Mouse (Mus musculus) kidney, postnatal 4 days (tissue): ENCODE results near the gene Nfatc3.
A peak's percentile ranks its signal among the peaks of the same experiment; 100 is the strongest.

Experiments used
- DNase-seq, 2 experiments: peaks; one replicate each; pipeline ENCODE4 v3.0.0; 2021; ENCODE audit warnings: mixed read lengths in 2 of 2

The Nfatc3 gene

DNA sequence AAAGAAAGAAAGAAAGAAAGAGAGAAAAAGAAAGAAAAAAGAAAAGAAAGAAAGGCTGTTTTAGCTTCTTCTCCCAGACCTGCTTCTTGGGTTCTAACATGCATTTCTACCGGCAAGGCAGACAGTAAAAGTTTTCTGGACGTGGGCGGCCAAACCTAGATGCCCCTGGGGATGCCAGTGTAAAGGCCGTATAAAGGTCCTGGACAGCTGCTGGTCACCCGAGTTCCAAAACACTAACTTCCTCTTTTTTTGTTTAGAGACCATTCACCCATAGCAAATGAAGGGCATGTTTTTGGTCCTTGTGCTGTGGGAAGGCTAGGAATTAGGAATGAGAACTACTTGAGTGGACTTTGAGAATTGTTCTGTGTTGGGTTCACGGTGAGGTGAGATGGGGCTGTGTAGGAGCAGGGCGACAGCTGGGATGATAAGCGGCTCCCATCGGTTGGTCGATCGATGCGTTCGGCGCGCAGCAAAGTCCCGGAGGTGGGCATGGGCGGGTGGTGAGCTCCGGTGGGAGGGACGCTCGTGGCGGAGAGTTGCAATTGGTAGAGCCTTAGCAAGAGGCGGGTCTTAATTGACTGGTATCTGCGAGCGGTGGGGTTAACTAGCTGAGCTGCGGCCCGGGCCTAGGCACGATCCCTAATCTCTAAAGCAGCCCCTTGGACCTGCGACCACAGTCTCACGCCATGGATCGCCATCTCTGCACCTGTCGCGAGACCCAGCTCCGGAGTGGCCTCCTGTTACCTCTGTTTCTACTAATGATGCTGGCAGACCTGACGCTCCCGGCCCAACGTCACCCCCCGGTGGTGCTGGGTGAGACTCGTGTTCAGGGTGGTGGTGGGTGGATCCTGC lies 91.4 kb downstream of the Nfatc3 start, which contains the start of gene Pla2g15:
Gene Pla2g15 (plus strand): TSS at position 599 of the 852 bp plus-strand sequence.
- peak; percentile 92 to 95 for DNase-seq

DNA sequence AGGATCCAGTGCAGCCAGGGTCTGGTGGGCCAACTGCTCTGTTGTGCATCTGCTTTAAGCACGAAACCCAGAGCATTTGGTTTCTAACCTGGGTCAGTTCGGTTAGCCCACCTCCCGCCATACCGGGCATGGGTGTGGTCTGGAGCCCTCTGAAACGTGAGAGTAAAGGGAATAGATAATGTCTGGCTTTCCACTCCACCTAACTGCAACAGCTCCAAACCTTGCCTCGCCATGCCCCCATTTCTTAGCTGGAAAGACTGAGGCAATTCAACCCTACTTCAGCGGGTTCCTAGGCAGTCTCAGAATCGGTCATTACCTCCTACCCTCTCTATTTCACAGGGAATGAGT lies 92.0 kb downstream of the Nfatc3 start:
- DNase-seq, result no peak

DNA sequence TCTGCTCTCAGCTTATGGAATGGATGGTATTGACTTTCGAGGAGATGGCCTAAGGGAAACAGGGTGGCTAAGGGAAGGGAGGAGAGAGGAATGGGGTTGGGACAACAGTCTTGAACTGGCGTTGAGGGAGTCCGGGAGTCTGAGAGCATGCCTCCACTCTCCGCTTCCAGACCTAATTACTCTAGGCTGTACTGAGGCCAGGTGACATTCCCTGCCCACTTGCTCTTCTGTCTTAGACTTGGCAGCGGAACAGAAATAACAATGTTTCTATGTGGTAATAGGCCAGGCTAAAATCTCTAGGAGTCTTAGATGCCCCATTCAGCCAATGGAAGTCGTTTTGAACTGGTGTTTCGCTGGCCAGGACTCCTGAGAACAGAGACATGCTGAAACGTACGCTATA lies 92.4 kb downstream of the Nfatc3 start:
- no peak for DNase-seq

DNA sequence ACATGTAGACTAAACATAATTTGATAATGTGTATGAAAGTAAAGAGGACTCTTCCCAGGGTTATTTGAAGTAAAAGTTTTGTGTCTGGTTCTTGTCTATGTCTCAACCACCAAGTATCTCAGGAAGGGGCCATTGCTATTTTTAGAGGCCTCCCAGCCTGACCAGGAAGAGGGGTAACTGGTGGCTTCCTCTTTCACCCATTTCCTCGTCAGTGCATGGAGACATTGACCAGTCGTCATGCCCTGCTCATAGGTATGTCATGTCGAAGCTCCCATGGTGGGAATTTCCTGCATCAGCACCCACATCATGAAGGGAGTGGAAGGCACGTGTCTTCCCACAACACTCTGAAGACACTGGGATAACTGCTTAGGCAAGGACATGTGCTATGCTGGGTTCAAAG lies 94.2 kb downstream of the Nfatc3 start:
- DNase-seq, result no peak

DNA sequence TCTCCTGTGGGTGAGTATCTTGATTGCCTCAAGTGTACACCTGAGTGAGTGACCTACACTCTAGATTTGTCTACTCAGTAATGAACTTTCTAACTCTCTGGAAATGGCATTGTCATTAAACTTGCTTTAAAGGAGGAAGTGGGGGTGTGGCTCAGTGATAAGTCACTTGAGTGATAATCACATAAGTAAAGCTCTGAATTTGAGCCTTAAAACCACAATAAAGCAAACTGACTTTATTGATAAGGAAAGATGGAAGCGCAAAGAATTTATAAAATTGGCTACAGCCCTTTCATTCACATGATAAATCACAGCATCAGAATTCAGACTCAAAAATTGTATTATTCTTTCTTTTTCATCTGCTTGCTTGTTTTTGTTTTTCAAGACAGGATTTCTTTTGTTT lies 98.8 kb downstream of the Nfatc3 start:
- DNase-seq, result no peak

DNA sequence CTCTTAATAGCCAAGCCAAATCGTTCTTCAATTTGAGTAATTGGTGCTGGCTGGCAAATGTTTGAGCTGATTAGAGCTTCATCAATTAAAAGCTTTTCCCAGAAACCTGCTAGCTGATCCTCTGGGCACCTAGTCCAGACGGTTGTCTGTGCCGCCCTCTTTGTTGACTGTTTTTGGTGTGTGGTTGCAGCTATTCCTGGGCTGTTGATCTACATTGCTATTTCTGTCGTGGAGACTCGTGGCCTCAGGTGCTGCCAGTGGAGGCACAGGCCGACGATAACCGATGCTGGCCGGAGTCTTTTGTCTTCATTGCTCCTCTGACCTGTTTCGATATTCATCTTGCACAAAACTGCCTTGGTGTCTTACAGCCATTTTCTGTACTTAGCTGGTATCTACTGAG lies 99.7 kb downstream of the Nfatc3 start:
- DNase-seq, result no peak

DNA sequence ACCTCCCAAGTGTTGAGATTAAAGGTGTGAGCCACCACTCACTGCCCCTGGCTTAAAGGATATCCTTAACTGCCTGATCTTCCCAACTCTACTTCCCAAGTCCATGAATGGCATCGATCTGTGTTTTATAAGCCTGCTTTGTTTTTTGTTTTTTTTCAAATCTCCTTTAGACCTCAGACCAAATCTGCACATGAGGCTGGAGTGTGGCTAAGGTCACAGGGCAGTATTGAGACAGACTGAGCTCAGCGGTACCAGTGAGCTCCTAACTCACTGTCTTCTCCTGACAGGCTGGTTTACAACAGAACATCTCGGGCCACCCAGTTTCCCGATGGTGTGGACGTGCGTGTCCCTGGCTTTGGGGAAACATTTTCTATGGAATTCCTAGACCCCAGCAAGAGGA lies 101.2 kb downstream of the Nfatc3 start:
- DNase-seq, result no peak

DNA sequence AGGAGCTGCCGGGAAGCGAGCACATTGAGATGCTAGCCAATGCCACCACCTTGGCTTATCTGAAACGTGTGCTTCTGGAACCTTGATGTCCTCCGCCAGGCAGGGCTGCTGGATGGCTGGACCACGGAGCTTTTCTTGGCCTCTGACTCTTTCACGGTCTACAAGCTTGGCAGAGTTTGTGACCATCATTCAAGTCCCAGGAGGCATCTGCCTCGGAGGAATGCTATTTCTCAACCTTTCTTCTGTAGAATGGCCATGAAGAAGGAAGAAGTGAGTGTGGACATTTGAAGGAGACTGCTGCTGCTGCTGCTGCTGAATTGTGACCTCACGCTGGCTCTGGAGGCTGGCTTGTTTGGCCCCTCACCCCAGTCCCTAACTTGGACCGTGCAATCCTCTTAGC lies 104.6 kb downstream of the Nfatc3 start:
- DNase-seq, result no peak

DNA sequence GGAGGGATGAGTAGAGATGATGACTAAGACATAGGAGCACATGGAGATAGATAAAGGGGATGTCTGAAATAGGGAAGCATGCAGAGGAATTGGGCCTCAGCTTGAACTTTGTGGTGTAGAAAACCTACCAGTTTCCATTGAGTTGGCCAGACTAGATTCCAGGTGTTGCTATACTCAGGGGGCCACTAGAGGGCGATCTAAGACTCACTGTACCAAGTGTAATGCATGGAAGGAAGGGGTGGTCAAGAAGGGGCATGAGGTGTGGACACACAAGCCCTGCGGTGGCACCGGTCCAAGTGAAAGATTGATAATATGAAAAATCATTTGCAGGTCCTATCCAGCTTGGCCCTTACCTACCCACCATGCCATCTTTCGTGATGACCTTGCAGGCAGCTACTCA lies 106.8 kb downstream of the Nfatc3 start:
- DNase-seq, result peak; percentile 84 to 86

DNA sequence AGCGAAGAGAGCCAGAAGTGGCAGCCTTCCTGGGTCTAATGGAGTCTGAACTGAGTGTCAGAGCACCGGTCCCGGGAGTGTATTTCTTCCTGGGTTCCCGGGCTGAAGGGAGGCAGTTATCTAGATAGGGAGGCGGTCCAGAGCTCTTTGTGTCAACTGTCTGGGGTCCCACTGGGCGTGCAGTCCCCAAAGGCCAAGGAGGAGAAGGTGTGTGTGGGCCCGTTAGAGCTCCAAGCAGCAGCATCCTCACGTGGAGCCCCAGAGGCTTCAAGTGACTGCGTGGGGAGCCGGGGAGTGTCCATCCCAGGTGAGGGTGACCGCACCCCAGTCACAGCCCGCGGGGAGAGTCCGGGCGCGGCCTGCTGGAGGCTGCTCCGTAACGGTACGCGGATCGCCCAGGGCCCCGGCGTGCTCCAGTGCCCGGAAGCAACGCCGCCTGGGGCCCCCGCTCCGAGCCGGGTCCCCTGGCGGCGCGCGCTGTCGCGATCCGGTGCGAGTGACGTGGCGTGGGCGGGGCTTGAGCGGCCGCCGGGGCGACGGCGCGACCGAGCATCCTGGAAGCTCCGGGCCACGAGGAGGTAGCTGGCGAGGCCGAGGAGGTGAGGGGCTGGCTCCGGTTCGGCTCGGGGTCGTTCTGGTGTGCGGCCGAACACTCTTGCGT lies 109.8 kb downstream of the Nfatc3 start, which contains the start of gene Slc7a6:
Gene Slc7a6 (plus strand): TSS at position 502 of the 661 bp plus-strand sequence.
- peak; percentile 89 to 91 for DNase-seq

DNA sequence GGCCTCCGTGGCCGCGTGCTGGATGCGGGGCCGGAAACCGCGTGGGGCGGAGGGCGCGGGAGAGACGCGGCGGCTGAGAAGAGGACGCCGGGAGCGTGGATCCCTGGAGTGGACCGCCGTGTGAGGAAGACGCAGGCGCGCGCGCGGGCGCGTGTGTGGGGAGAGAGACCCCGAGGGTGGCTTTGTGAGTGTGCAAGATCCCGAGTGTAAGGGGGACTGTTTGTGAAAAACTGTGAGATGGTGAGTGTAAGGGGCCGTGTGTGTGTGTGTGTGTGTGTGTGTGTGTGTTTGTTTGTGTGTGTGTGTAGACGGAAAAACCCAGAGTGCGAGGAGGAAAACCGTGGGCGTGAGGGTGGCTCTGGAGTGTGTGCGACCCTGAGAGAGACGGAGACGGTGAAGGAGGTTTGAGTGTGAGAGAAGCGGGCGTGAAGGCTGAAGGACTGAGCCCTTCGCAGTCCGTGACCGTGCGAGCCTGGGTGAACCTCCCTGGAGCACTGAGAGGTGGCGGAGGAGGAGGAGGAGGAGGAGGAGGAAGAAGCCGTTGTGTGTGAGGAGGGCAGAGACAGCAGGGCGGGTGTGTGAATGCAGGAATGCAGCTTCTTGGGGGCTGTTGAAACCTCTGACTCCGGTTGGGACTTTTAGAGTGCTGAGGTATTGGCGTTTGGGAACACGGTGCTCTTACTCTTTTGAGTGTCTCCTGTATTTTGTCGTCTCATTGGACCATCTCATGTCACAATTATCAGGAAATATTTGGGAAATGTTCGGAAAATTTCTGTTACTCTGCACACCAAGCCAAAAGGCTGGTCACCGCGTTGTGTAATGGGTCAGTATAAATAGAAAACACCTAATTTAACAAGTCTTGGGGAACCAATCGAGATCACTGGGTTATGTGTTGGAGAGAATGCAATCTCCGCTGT lies 110.6 kb downstream of the Nfatc3 start:
- DNase-seq, result peak; percentile 53 to 64

DNA sequence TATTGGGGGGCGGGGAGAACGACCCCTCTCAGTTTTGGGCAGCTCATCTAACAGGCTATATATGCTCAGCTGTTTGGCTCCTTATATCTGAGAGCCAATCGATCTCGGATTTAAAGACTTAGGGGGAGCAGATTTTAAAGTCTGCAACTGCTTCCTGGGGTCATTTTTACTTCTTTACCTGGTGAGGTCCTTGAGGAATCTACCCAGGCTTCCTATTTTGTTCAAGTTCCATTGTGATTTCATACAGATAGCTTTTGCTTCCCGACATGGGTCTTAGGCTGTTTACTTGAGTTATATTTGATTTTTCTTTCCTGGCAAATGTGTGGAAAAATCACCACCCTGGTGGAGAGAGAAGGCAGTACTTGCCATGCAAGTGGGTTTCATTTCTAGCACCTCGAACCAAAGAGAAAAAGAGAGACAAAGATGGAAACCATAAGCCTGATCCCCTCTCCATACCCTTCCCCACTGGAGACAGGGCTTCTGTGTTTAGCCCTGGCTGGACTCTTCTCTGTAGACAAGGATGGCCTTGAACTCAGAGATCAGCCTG lies 111.4 kb downstream of the Nfatc3 start:
- DNase-seq, result no peak

DNA sequence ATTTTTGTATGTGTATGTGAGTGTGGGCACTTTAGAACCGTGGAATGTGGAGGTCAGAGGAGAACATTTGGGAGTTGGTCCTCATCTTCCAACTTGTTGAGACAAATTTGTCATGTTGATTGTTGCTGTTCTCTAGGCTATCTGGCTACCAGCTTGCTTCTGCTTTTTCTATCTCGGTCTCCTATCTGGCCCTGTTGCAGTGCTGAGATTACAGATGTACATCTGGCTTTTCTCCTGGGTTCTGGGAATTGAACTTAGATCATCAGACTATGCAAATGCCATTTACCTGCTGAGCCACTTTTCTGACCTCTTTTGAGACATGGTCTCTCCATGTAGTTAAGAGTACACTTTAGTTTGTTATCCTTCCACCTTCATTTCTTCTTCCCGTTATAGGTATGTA lies 114.9 kb downstream of the Nfatc3 start:
- DNase-seq, result no peak

DNA sequence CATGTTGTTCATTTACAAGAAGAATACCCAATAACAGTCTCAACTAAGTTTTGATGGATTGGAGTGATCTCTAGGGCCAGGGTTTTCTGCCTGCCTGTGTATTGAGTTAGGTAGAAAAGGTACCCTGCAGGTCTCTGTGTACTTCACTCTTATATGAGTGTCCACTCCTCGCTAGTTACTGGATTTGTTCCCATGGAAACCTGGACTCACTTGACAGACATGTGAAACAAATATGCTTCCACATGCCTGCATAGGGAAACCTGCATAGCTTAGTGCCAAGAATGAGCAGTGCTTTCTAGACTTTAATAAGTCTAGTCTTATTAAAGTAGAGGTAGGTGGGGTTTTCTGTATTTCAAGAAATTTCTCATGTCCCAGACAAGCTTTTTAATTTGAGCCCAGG lies 118.3 kb downstream of the Nfatc3 start:
- DNase-seq, result no peak

DNA sequence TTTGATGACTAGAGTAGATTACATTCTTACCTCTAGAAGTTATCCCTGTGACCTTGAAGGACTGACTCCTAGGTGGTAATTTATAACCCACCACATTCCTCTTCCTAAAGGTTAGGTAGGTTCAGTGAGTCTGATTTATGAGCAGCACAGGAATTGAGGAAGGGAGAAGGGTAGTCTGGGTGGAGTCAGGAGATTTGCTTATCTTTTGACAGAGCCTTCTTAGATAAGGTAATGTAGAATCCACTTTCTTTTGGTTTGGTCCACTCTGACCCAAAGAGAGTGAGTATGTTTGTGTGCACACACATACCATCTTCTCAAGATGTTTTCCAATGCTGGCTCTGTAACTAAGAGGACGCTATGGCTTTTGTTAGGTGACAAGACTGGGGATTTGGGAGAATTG lies 119.0 kb downstream of the Nfatc3 start:
- DNase-seq, result no peak

DNA sequence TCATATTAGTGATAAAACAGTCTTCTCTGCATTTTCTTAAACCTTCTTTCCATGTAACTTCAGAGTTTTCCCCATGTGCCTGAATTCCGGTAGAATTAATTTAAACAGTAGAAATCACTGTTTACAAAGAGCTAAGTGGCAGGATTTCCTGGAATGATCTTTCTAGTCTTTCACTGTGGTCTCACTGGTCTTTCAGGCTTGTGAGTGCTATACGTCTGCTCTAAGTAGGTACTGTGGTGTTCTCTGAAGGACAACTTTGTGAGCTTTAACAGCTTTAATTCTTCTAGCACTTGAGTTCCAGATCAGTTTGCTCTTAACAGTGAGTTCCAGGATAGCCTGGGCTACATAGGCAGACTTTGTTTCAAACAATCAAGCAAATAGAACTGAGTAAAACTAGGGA lies 119.8 kb downstream of the Nfatc3 start:
- no peak for DNase-seq
